ENCODE assay signal across 23 mouse cellular contexts in the genomic region with DNA sequence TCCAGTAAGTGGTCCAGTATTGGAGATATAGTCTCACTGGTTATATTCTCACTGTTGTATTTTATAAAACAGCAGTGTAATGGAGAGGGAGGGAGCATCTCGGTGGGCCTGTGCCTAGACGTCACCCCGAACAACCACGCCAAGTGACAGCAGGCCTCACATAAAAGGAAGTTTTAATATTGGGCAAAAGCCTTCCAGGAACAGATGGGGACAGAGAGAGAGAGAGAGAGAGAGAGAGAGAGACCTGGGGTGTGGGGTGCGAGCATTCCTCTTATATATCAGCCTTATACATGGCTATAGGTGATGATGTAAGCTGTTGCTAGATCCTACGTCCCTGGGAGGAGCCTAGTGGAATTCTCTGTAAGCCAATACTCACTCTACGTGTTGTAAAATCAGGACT.
A peak's percentile ranks its signal among the peaks of the same experiment; 100 is the strongest.
DNase-seq lines count a peak whose midpoint lies in the region; ATAC-seq lines count a peak whose summit lies in the region.
"Had no signal": no experiment of that assay in that cellular context is flagged by ENCODE, and none has a peak within 500 bp of the region (broad histone marks: within the 10 kb centered on the region; RNA-seq: fewer than 3 reads in every experiment).

No protein-coding gene starts in this region.

- no peak overlapping the region for H3K9ac ChIP-seq in hindbrain, embryonic 16.5 days (ENCODE audit: low read depth, low read length)
- H3K9ac ChIP-seq in hindbrain, embryonic 14.5 days: no peak overlapping the region
- H3K9ac ChIP-seq in midbrain, embryonic 13.5 days (replicated peaks): no peak overlapping the region
- H3K9ac ChIP-seq in midbrain, embryonic 11.5 days (ENCODE audit: low read length): no peak overlapping the region
- H3K9ac ChIP-seq: embryonic facial prominence, embryonic 15.5 days; heart, embryonic 15.5 days; limb, embryonic 12.5 days had no signal

- ATAC-seq in hindbrain, embryonic 16.5 days: peak; percentile 34
- ATAC-seq in hindbrain, embryonic 14.5 days (ENCODE audit: low FRiP score): no peak; the same call in 1 of the 2 replicates
- ATAC-seq in midbrain, embryonic 13.5 days: 0 out of 2 replicates have a peak, but pooled peaks have one; percentile 37
- no peak for ATAC-seq in midbrain, embryonic 11.5 days (ENCODE audit: low FRiP score)
- ATAC-seq: CD4-positive, CD25-positive, alpha-beta regulatory T cell, adult 4 months had no signal

- no peak overlapping the region for H3K4me2 ChIP-seq in hindbrain, embryonic 16.5 days (ENCODE audit: low read length)
- no peak overlapping the region for H3K4me2 ChIP-seq in hindbrain, embryonic 14.5 days (replicated peaks)
- H3K4me2 ChIP-seq in midbrain, embryonic 13.5 days (replicated peaks): no peak overlapping the region
- H3K4me2 ChIP-seq in midbrain, embryonic 11.5 days: no peak overlapping the region
- H3K4me2 ChIP-seq: embryonic facial prominence, embryonic 15.5 days; heart, embryonic 15.5 days; limb, embryonic 12.5 days had no signal

- H3K27me3 ChIP-seq in hindbrain, embryonic 16.5 days (replicated peaks; ENCODE audit: control insufficient read depth, insufficient read depth, low read length): no peaks in the 10 kb centered on the region
- no peaks in the 10 kb centered on the region for H3K27me3 ChIP-seq in hindbrain, embryonic 14.5 days (ENCODE audit: control insufficient read depth, insufficient read depth, low read length)
- H3K27me3 ChIP-seq in midbrain, embryonic 13.5 days: no peaks in the 10 kb centered on the region
- no peaks in the 10 kb centered on the region for H3K27me3 ChIP-seq in midbrain, embryonic 11.5 days (ENCODE audit: control insufficient read depth, insufficient read depth, low read length)
- H3K27me3 ChIP-seq: embryonic facial prominence, embryonic 15.5 days; heart, embryonic 15.5 days; limb, embryonic 12.5 days had no signal

- no peak overlapping the region for H3K27ac ChIP-seq in hindbrain, embryonic 16.5 days (ENCODE audit: low read depth, low read length)
- no peak overlapping the region for H3K27ac ChIP-seq in hindbrain, embryonic 14.5 days
- H3K27ac ChIP-seq in midbrain, embryonic 13.5 days: no peak overlapping the region
- no peak overlapping the region for H3K27ac ChIP-seq in midbrain, embryonic 11.5 days (ENCODE audit: low read depth, low read length)
- H3K27ac ChIP-seq: embryonic facial prominence, embryonic 15.5 days; gastrocnemius, adult 2 months; heart, embryonic 15.5 days; limb, embryonic 12.5 days; macrophage; stomach, postnatal 0 days had no signal

- H3K9me3 ChIP-seq in hindbrain, embryonic 16.5 days (ENCODE audit: control insufficient read depth, low read length): no peaks in the 10 kb centered on the region
- no peaks in the 10 kb centered on the region for H3K9me3 ChIP-seq in hindbrain, embryonic 14.5 days (ENCODE audit: control insufficient read depth, low read length)
- no peaks in the 10 kb centered on the region for H3K9me3 ChIP-seq in midbrain, embryonic 13.5 days
- H3K9me3 ChIP-seq in midbrain, embryonic 11.5 days (ENCODE audit: control insufficient read depth, low read length): no peaks in the 10 kb centered on the region
- H3K9me3 ChIP-seq: embryonic facial prominence, embryonic 15.5 days; G1E; heart, embryonic 15.5 days; limb, embryonic 12.5 days had no signal

- 74% methylated on average over 7 of the region's 7 CpGs for WGBS in hindbrain, embryonic 16.5 days
- WGBS in hindbrain, embryonic 14.5 days: 78% methylated on average over 7 of the region's 7 CpGs
- 87% methylated on average over 7 of the region's 7 CpGs for WGBS in midbrain, embryonic 13.5 days
- 89% methylated on average over 7 of the region's 7 CpGs for WGBS in midbrain, embryonic 11.5 days

- no peaks in the 10 kb centered on the region for H3K36me3 ChIP-seq in hindbrain, embryonic 16.5 days (ENCODE audit: control insufficient read depth, insufficient read depth, low read length)
- no peaks in the 10 kb centered on the region for H3K36me3 ChIP-seq in hindbrain, embryonic 14.5 days (replicated peaks; ENCODE audit: control insufficient read depth, insufficient read depth)
- no peaks in the 10 kb centered on the region for H3K36me3 ChIP-seq in midbrain, embryonic 13.5 days
- no peaks in the 10 kb centered on the region for H3K36me3 ChIP-seq in midbrain, embryonic 11.5 days (ENCODE audit: control insufficient read depth, insufficient read depth, low read length)
- H3K36me3 ChIP-seq: embryonic facial prominence, embryonic 15.5 days; G1E; heart, embryonic 15.5 days; limb, embryonic 12.5 days had no signal

- DNase-seq in cerebellum, postnatal 10 days: peak; percentile 45 to 70
- no peak for DNase-seq in cerebellum, adult 8-10 months
- no peak for DNase-seq in hindbrain, embryonic 14.5 days (ENCODE audit: low spot score)
- DNase-seq in midbrain, embryonic 11.5 days (ENCODE audit: low spot score, missing footprints): no peak
- no peak for DNase-seq in urinary bladder, postnatal 10 days (ENCODE audit: low spot score)
- no peak for DNase-seq in kidney, postnatal 10 days
- DNase-seq: adrenal gland, postnatal 36 days; cerebellum, adult 9-11 months; embryo, embryonic 11 days; gastrocnemius, adult 2 months; heart, adult 18-20 months; lung, adult 2 months; right cerebral cortex, postnatal 14 days had no signal

- H3K4me1 ChIP-seq in hindbrain, embryonic 16.5 days (ENCODE audit: control insufficient read depth, insufficient read depth, low read depth, low read length): no peaks in the 10 kb centered on the region
- no peaks in the 10 kb centered on the region for H3K4me1 ChIP-seq in hindbrain, embryonic 14.5 days (replicated peaks; ENCODE audit: control insufficient read depth, insufficient read depth, low read length)
- H3K4me1 ChIP-seq in midbrain, embryonic 13.5 days (replicated peaks): peaks cover 6% of the 10 kb centered on the region; the same call in 1 of the 2 replicates
- H3K4me1 ChIP-seq in midbrain, embryonic 11.5 days (ENCODE audit: control insufficient read depth, insufficient read depth, low read length): no peaks in the 10 kb centered on the region
- H3K4me1 ChIP-seq: embryonic facial prominence, embryonic 15.5 days; limb, embryonic 12.5 days had no signal

- H3K4me3 ChIP-seq in hindbrain, embryonic 16.5 days (ENCODE audit: low read length): no peak overlapping the region
- no peak overlapping the region for H3K4me3 ChIP-seq in hindbrain, embryonic 14.5 days (replicated peaks; ENCODE audit: low read length)
- no peak overlapping the region for H3K4me3 ChIP-seq in midbrain, embryonic 13.5 days (replicated peaks)
- no peak overlapping the region for H3K4me3 ChIP-seq in midbrain, embryonic 11.5 days (ENCODE audit: low read depth, low read length)
- H3K4me3 ChIP-seq: embryonic facial prominence, embryonic 15.5 days; gastrocnemius, adult 2 months; heart, embryonic 15.5 days; limb, embryonic 12.5 days; myocyte had no signal

Comparison
In these comparisons a context has a peak if more than half of its experiments do, and no peak if none do; other contexts are left out.
1. DNase-seq: peak in cerebellum, postnatal 10 days (2 of 2); none in cerebellum, adult 8-10 months (single experiment), hindbrain, embryonic 14.5 days (single experiment), midbrain, embryonic 11.5 days (single experiment), urinary bladder, postnatal 10 days (single experiment) and kidney, postnatal 10 days (single experiment).
2. ATAC-seq: peak in hindbrain, embryonic 16.5 days (single experiment) and midbrain, embryonic 13.5 days (single experiment); none in hindbrain, embryonic 14.5 days (single experiment) and midbrain, embryonic 11.5 days (single experiment).